Mouse (Mus musculus): ENCODE measurements around the gene Asb15.
A peak's percentile ranks its signal among the peaks of the same experiment; 100 is the strongest.

Gene Asb15

GRCm38 (mm10) chr6:24607531-24607930, 79.6 kb downstream of the Asb15 start:
- DNase-seq (ENCODE audit: low read depth, low spot score), result no peak

DNA sequence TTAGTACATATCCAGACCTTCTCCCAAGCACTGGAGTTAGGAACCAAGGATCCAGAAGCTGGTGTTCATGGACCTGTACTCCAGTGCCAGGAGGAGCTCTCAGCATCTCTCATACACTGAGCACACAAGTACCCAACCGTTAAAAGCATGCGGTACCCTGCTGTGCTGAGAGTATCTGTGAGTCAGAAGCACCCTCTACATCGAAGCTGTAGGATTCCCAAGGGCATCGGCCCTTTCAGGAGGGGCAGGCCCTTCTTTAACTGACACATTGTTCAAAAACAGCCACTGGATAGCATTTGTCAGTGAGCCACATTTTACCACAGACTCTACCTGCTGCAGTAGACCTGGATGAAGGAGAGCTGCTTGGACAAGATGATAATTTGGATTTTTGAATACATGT, 80.2 kb downstream of the Asb15 start:
- no peak for DNase-seq (ENCODE audit: low read depth, low spot score)

GRCm38 (mm10) chr6:24608682-24609081, 80.7 kb downstream of the Asb15 start:
- DNase-seq (ENCODE audit: low read depth, low spot score), result no peak

- DNase-seq (ENCODE audit: low read depth, low spot score), result peak; percentile 67
These were observed 81.6 kb downstream of the Asb15 start for GRCm38 (mm10) chr6:24609531-24609930.

- no peak for DNase-seq (ENCODE audit: low read depth, low spot score)
These were observed 82.4 kb downstream of the Asb15 start for GRCm38 (mm10) chr6:24610358-24610757.

DNA sequence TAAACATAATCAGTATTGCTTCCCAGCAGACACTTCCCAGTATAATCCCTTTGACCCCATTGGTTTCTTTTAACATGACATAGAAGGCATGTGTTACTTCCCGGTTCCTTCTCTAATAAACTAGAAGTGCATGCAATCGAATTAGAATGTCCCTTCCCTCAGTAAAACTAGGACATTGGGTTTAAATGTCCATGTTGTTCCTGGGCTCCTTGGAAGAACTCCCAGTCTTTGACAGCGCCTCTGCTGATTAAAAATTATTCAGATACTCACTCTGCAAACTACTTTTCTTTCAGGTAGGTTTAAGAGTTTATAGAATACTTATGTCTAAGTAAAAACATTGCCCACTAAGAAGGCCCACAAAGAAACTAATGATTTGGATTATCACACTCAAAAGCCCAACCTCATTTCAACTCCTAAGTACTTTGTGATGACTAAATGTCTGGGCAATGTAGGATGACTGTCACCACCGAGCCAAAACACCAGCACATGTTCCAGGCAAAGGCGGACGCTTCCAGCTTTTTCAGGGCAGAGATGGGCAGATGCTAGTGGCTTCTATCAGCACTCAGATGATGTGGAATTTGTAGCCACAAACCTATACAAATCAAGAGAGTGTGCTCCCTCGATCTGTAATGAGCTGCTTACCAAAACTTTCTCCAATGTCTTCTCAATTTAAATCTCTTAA, 84.3 kb downstream of the Asb15 start:
- peak; percentile 39 for DNase-seq (ENCODE audit: low read depth, low spot score)

- no peak for DNase-seq (ENCODE audit: low read depth, low spot score)
These were observed 85.4 kb downstream of the Asb15 start for GRCm38 (mm10) chr6:24613346-24613745.

DNA sequence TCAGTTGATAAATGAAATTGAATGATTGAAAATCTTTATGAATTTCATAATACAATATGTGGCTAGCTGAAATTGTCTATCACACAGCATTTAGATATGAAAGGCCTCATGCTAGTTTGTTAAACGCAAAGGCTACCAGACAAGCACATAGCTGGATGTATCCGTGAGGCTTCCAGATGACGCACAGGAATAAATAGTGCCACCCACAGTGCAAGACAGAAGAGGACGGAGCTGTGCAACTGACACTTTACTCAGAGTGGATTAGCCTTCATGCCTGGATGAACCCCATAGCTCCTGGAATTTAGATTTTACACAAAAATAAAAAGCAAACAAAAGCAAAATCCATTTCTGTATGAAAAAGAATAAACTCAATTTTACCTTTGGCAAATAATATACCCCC, 86.0 kb downstream of the Asb15 start:
- DNase-seq (ENCODE audit: low read depth, low spot score), result no peak

DNA sequence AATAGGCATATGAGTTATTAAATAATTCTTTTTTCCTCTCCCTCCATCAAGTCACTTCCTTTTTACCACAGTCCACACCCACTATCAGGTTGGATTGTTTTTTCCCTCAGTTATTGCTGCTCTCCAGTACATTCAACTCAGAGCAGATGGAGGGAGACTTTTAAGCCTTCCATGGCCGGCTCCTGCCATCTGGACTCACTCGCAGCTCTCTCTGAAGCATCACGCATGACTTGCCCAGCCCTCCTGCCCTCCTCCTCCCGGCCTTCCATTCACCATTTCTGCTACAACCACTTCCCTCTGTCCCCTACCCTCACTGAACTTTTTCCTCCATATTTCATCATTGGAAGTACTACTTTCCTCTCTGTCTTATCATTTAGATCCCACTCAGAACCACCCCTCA, 88.8 kb downstream of the Asb15 start:
- no peak for DNase-seq (ENCODE audit: low read depth, low spot score)

DNA sequence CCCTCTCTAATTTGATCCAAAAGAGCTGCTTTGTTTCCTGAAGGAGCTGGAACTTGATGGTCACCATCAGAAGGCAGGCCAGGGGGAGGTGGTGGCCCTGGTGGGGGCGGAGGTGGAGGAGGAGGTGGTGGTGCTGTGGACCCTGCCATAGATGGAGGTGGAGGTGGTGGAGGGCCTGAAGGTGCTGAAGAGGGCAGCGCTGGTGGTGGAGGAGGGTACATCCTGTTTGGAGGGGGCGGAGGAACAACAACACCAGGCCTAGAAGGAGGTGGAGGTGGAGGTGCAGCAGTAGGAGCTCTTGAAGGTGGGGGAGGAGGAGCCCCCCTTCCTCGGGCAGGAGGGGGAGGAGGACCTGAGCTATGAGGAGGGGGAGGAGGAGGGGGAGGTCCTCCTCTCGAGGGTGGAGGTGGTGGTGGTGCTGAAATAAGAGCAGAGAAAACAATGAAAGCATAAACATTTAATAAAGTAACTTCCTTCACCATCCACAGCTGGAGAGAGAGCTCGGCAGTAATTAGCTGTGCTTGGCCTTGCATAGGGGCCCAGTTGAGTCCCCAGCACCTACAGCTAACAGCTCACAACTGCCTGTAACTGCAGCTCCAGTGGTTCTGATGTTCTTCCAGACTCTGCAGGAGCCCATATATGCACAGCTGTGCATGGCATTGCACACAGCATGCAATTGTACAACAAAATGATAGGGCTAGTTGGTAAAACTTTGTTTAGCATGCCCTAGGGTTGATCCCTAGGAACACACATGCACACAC, 91.5 kb downstream of the Asb15 start:
- no peak for DNase-seq (ENCODE audit: low read depth, low spot score)

GRCm38 (mm10) chr6:24620936-24621335, 93.0 kb downstream of the Asb15 start:
- DNase-seq (ENCODE audit: low read depth, low spot score), result peak; percentile 49

DNA sequence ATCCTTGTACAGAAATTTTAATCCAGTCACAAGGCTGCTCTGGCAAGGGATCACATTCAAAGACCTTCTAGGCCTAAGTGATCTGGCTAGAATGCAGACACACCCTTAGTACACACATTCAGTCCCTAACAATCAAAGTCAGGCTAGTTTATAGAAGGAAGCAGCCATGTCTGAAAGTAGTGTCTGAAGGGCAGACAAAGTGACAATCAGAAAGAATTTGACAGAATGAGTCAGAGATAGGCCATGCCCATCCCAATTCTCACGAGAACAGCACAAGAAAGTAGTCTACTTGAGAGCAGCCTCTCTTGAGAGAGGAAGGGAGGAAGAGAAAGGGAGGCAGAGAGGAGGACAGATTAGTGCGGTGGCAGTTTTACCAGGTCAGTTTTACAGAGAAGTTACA, 94.2 kb downstream of the Asb15 start:
- peak; percentile 40 for DNase-seq (ENCODE audit: low read depth, low spot score)

Measured in 3T3-L1 (cell line).